Mouse (Mus musculus) stomach, embryonic 16.5 days (tissue): ENCODE measurements around the gene Impdh1. TPM values are rescaled to one million over a fixed set of nuclear protein-coding genes. Genes with fewer than 3 reads are reported as not detected.
A peak's percentile ranks its signal among the peaks of the same experiment; 100 is the strongest.
"Not testable (repeated sequence)": the region's sequence is repeated elsewhere in the genome, so short reads cannot be mapped to it uniquely, and the experiment has no call there.

Experiments used
- ATAC-seq: fragments of 200-750 bp; cut with Nextera tagmentation; 2 replicates; pipeline ENCODE4 v1.8.0; 2017; ENCODE audit warnings: moderate number of reproducible peaks, moderate TSS enrichment; ENCODE audit not compliant: insufficient read depth, low FRiP score
- H3K27ac ChIP-seq: fragments of 300-500 bp; sonication (generic); 2 replicates; pipeline ENCODE4 v1.5.1; 2014; ENCODE audit warnings: low read length
- H3K27me3 ChIP-seq: fragments of 300-500 bp; sonication (generic); 2 replicates; pipeline ENCODE4 v1.6.1; 2014; ENCODE audit warnings: low read length, control low read depth, mixed read lengths; ENCODE audit not compliant: control insufficient read depth, insufficient read depth
- H3K36me3 ChIP-seq: fragments of 300-500 bp; sonication (generic); 2 replicates; pipeline ENCODE4 v1.6.1; 2014; ENCODE audit warnings: low read length; ENCODE audit not compliant: control insufficient read depth, insufficient read depth
- H3K4me1 ChIP-seq: fragments of 300-500 bp; sonication (generic); 2 replicates; pipeline ENCODE4 v1.6.1; 2014; ENCODE audit warnings: low read length, control low read depth, mixed read lengths; ENCODE audit not compliant: control insufficient read depth, insufficient read depth
- H3K4me2 ChIP-seq: fragments of 300-500 bp; sonication (generic); 2 replicates; pipeline ENCODE4 v1.6.1; 2014; ENCODE audit warnings: low read depth, low read length, mixed read lengths
- H3K4me3 ChIP-seq: fragments of 300-500 bp; sonication (generic); replicated peaks from 2 replicates; pipeline ENCODE4 v1.5.1; 2014; ENCODE audit warnings: mild to moderate bottlenecking, low read length
- H3K9ac ChIP-seq: fragments of 300-500 bp; sonication (generic); 2 replicates; pipeline ENCODE4 v1.6.1; 2014; ENCODE audit warnings: low read length
- H3K9me3 ChIP-seq: fragments of 300-500 bp; sonication (generic); replicated peaks from 2 replicates; pipeline ENCODE4 v1.6.1; 2016; ENCODE audit warnings: low read length, control low read depth; ENCODE audit not compliant: control insufficient read depth
- WGBS: fragments of 180-500 bp; shearing (Covaris S2); extraction: QIAGEN DNeasy Blood & Tissue Kit; methylation state at CpG from one replicate; pipeline ENCODE4 v1.1.7; 2014; 5-methylcytosine and 5-hydroxymethylcytosine counted together
- microRNA-seq: library from miRNA; unstranded; fragments of <30 nt; microRNA quantifications from one replicate; pipeline ENCODE4, GENCODE M21; 2016
- polyA plus RNA-seq: library from polyadenylated mRNA; unstranded; fragments of >200 nt; fragmentation: Nextera tagmentation; extraction: Ambion mirVana; gene quantifications from 2 replicates; pipeline ENCODE4 v1.2.1, GENCODE M21; 2015

Impdh1 gene
- polyA plus RNA-seq, 1 experiment from 2014 or later, result 43.4 TPM

- Histone ChIP-seq H3K27ac (peak within 1 kb of the TSS; percentile 61; the same call in 1 of the 2 replicates), H3K4me2 (peak within 1 kb of the TSS; percentile 97), H3K9me3 (no peaks in the 10 kb centered on the region), H3K4me3 (peak within 1 kb of the TSS; percentile 86), H3K27me3 (peaks cover 20% of the 10 kb centered on the region), H3K4me1 (peaks cover 6% of the 10 kb centered on the region; the same call in 1 of the 2 replicates), H3K36me3 (0 out of 2 replicates have a peak, but pooled peaks cover 3% of the 10 kb centered on the region), H3K9ac (peak within 1 kb of the TSS; percentile 89)
- peak; percentile 85 for ATAC-seq
- 7% methylated on average over 42 of the region's 42 CpGs for WGBS
Measured at GRCm38 (mm10) chr6:29164314-29165244, 51.6 kb downstream of the Impdh1 start, which contains the start of gene Rbm28. TSS of gene Rbm28 (minus strand) at chr6:29165006.

DNA sequence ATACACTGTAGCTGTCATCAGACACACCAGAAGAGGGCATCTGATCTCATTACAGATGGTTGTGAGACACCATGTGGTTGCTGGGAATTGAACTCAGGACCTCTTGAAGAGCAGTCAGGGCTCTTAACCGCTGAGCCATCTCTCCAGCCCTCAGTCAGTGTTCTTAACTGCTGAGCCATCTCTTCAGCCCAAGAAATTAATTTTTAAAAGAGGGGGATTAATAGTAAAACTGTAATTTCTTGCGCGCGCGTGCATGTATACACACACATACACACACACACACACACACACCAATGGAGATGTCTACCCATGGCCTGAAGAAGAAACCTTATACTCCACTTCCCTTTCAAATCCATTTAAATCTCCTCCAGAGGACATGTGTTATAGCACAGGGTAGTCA lies 54.9 kb downstream of the Impdh1 start:
- H3K4me2 ChIP-seq, H3K27me3 ChIP-seq, H3K9ac ChIP-seq, H3K4me3 ChIP-seq, H3K4me1 ChIP-seq, H3K27ac ChIP-seq, ATAC-seq, H3K9me3 ChIP-seq: not testable (repeated sequence)
- 96% methylated on average over 5 of the region's 5 CpGs for WGBS
- peaks cover 12% of the 10 kb centered on the region; the same call in 1 of the 2 replicates for H3K36me3 ChIP-seq

- Histone ChIP-seq H3K4me3 (no peak overlapping the region), H3K9me3 (no peaks in the 10 kb centered on the region), H3K36me3 (peaks cover 13% of the 10 kb centered on the region; the same call in 1 of the 2 replicates), H3K27me3 (no peaks in the 10 kb centered on the region), H3K9ac (no peak overlapping the region), H3K4me1 (peaks cover 6% of the 10 kb centered on the region; the same call in 1 of the 2 replicates), H3K27ac (no peak overlapping the region), H3K4me2 (no peak overlapping the region)
- WGBS, result 89% methylated on average over 2 of the region's 2 CpGs
- no peak for ATAC-seq
Measured at GRCm38 (mm10) chr6:29160786-29161185, 55.4 kb downstream of the Impdh1 start.

GRCm38 (mm10) chr6:29156326-29156725 lies 59.8 kb downstream of the Impdh1 start:
- H3K36me3 ChIP-seq, result peaks cover 24% of the 10 kb centered on the region; the same call in 1 of the 2 replicates
- H3K9ac ChIP-seq, result no peak overlapping the region
- WGBS, result 89% methylated on average over 5 of the region's 5 CpGs
- no peak for ATAC-seq
- no peaks in the 10 kb centered on the region for H3K4me1 ChIP-seq
- no peaks in the 10 kb centered on the region for H3K27me3 ChIP-seq
- H3K4me2 ChIP-seq, result no peak overlapping the region
- no peak overlapping the region for H3K27ac ChIP-seq
- no peaks in the 10 kb centered on the region for H3K9me3 ChIP-seq
- H3K4me3 ChIP-seq, result no peak overlapping the region

Small RNAs within 50 kb of the gene (microRNA-seq; reads per million reads assigned to microRNA genes)
- not detected for gene Gm24303

Other genes with a start within 250 kb of the Impdh1 start
- not detected in 2 replicates for gene Lep, start 156.1 kb downstream of the Impdh1 start, polyA plus RNA-seq
- gene Rbm28, start 51.4 kb downstream of the Impdh1 start, polyA plus RNA-seq, result 28.3 and 29.4 TPM in 2 replicates
- 0.30 and 0.31 TPM in 2 replicates for gene Prrt4, start 36.8 kb downstream of the Impdh1 start, polyA plus RNA-seq
- 32.6 and 34.2 TPM in 2 replicates for gene Hilpda, start 56.1 kb upstream of the Impdh1 start, polyA plus RNA-seq
- 0.28 and 0.31 TPM in 2 replicates for gene Fam71f2, start 63.2 kb upstream of the Impdh1 start, polyA plus RNA-seq
- not detected in 2 replicates for gene Fam71f1, start 102.8 kb upstream of the Impdh1 start, polyA plus RNA-seq
- gene Calu, start 131.7 kb upstream of the Impdh1 start, polyA plus RNA-seq, result 391 and 420 TPM in 2 replicates
- gene Opn1sw, start 172.1 kb upstream of the Impdh1 start, polyA plus RNA-seq, result 0.86 and 1.1 TPM in 2 replicates
- gene Ccdc136, start 179.9 kb upstream of the Impdh1 start, polyA plus RNA-seq, result 14.4 and 15.4 TPM in 2 replicates
- 15.8 and 21.8 TPM in 2 replicates for gene Flnc, start 216.9 kb upstream of the Impdh1 start, polyA plus RNA-seq